Mouse (Mus musculus) kidney, embryonic 14.5 days (tissue): ENCODE results near the gene Gpc5. TPM values are rescaled to one million over a fixed set of nuclear protein-coding genes. Genes with fewer than 3 reads are reported as not detected.

Experiments used
- ATAC-seq: fragments of 200-750 bp; cut with Nextera tagmentation; 2 replicates; pipeline ENCODE4 v1.8.0; 2017; ENCODE audit warnings: moderate number of reproducible peaks, mild to moderate bottlenecking, moderate TSS enrichment, moderate library complexity; ENCODE audit not compliant: low FRiP score, low TSS enrichment
- H3K27ac ChIP-seq: fragments of 300-500 bp; sonication (generic); 2 replicates; pipeline ENCODE4 v1.5.1; 2014; ENCODE audit warnings: low read depth, mild to moderate bottlenecking, low read length, moderate library complexity, mixed read lengths
- H3K27me3 ChIP-seq: fragments of 300-500 bp; sonication (generic); 2 replicates; pipeline ENCODE4 v1.6.1; 2014; ENCODE audit warnings: mild to moderate bottlenecking, low read length; ENCODE audit not compliant: control insufficient read depth, insufficient read depth
- H3K36me3 ChIP-seq: fragments of 300-500 bp; sonication (generic); 2 replicates; pipeline ENCODE4 v1.6.1; 2014; ENCODE audit warnings: low read length, mixed read lengths; ENCODE audit not compliant: control insufficient read depth, insufficient read depth
- H3K4me1 ChIP-seq: fragments of 300-500 bp; sonication (generic); 2 replicates; pipeline ENCODE4 v1.6.1; 2014; ENCODE audit warnings: low read length, mixed read lengths; ENCODE audit not compliant: control insufficient read depth, insufficient read depth
- H3K4me2 ChIP-seq: fragments of 300-500 bp; sonication (generic); replicated peaks from 2 replicates; pipeline ENCODE4 v1.6.1; 2014; ENCODE audit warnings: low read depth, mild to moderate bottlenecking, low read length
- H3K4me3 ChIP-seq: fragments of 300-500 bp; sonication (generic); 2 replicates; pipeline ENCODE4 v1.5.1; 2014; ENCODE audit warnings: mild to moderate bottlenecking, low read length
- H3K9ac ChIP-seq: fragments of 300-500 bp; sonication (generic); 2 replicates; pipeline ENCODE4 v1.6.1; 2014; ENCODE audit warnings: low read depth, mild to moderate bottlenecking, low read length, moderate library complexity
- H3K9me3 ChIP-seq: fragments of 300-500 bp; sonication (generic); 2 replicates; pipeline ENCODE4 v1.6.1; 2016; ENCODE audit warnings: low read length; ENCODE audit not compliant: control insufficient read depth
- WGBS: fragments of 180-500 bp; shearing (Covaris S2); extraction: QIAGEN DNeasy Blood & Tissue Kit; methylation state at CpG from one replicate; pipeline ENCODE4 v1.1.7; 2014; 5-methylcytosine and 5-hydroxymethylcytosine counted together
- polyA plus RNA-seq: library from polyadenylated mRNA; unstranded; fragments of >200 nt; fragmentation: Nextera tagmentation; extraction: Ambion mirVana; gene quantifications from 2 replicates; pipeline ENCODE4 v1.2.1, GENCODE M21; 2014

Gene Gpc5
- polyA plus RNA-seq, 1 experiment from 2014 or later: 7.6 TPM

- 90% methylated on average over 2 of the region's 2 CpGs for WGBS
- no peaks in the 10 kb centered on the region for H3K4me1 ChIP-seq
- H3K27ac ChIP-seq: no peak overlapping the region
- H3K9ac ChIP-seq: no peak overlapping the region
- no peak overlapping the region for H3K4me2 ChIP-seq
- H3K9me3 ChIP-seq: no peaks in the 10 kb centered on the region
- no peak for ATAC-seq
- H3K36me3 ChIP-seq: no peaks in the 10 kb centered on the region
- H3K4me3 ChIP-seq: no peak overlapping the region
- H3K27me3 ChIP-seq: no peaks in the 10 kb centered on the region
These were observed 161.7 kb downstream of the Gpc5 start for GRCm38 (mm10) chr14:115253685-115254084.

- H3K27me3 ChIP-seq: no peaks in the 10 kb centered on the region
- H3K9ac ChIP-seq: no peak overlapping the region
- H3K9me3 ChIP-seq: no peaks in the 10 kb centered on the region
- no peaks in the 10 kb centered on the region for H3K4me1 ChIP-seq
- no peak overlapping the region for H3K27ac ChIP-seq
- no peak overlapping the region for H3K4me3 ChIP-seq
- no peaks in the 10 kb centered on the region for H3K36me3 ChIP-seq
- no peak overlapping the region for H3K4me2 ChIP-seq
- WGBS: 82% methylated on average over 6 of the region's 6 CpGs
- no peak for ATAC-seq
These were observed 177.8 kb downstream of the Gpc5 start for GRCm38 (mm10) chr14:115269703-115270402.

- WGBS: 88% methylated on average over 6 of the region's 6 CpGs
- Histone ChIP-seq H3K4me1 (no peaks in the 10 kb centered on the region), H3K4me2 (no peak overlapping the region), H3K27me3 (no peaks in the 10 kb centered on the region), H3K36me3 (no peaks in the 10 kb centered on the region), H3K4me3 (no peak overlapping the region), H3K27ac (no peak overlapping the region), H3K9ac (no peak overlapping the region), H3K9me3 (no peaks in the 10 kb centered on the region)
- ATAC-seq: no peak
These were observed 178.4 kb downstream of the Gpc5 start for GRCm38 (mm10) chr14:115270445-115270844.

GRCm38 (mm10) chr14:115282782-115283181 is 190.8 kb downstream of the Gpc5 start:
- Histone ChIP-seq H3K4me3 (no peak overlapping the region), H3K27me3 (no peaks in the 10 kb centered on the region), H3K27ac (no peak overlapping the region), H3K9me3 (no peaks in the 10 kb centered on the region), H3K4me2 (no peak overlapping the region), H3K36me3 (no peaks in the 10 kb centered on the region), H3K9ac (no peak overlapping the region), H3K4me1 (no peaks in the 10 kb centered on the region)
- ATAC-seq: no peak

- Histone ChIP-seq H3K4me3 (no peak overlapping the region), H3K9me3 (no peaks in the 10 kb centered on the region), H3K36me3 (no peaks in the 10 kb centered on the region), H3K4me1 (no peaks in the 10 kb centered on the region), H3K9ac (no peak overlapping the region), H3K4me2 (no peak overlapping the region), H3K27me3 (no peaks in the 10 kb centered on the region), H3K27ac (no peak overlapping the region)
- no peak for ATAC-seq
- WGBS: 87% methylated on average over 2 of the region's 2 CpGs
These were observed 232.2 kb downstream of the Gpc5 start for GRCm38 (mm10) chr14:115324247-115324646.

GRCm38 (mm10) chr14:115326426-115326825 is 234.4 kb downstream of the Gpc5 start:
- no peak overlapping the region for H3K4me2 ChIP-seq
- 70% methylated on average over 5 of the region's 5 CpGs for WGBS
- no peaks in the 10 kb centered on the region for H3K9me3 ChIP-seq
- no peaks in the 10 kb centered on the region for H3K4me1 ChIP-seq
- no peaks in the 10 kb centered on the region for H3K36me3 ChIP-seq
- H3K27me3 ChIP-seq: no peaks in the 10 kb centered on the region
- H3K27ac ChIP-seq: no peak overlapping the region
- no peak overlapping the region for H3K4me3 ChIP-seq
- no peak for ATAC-seq
- no peak overlapping the region for H3K9ac ChIP-seq

GRCm38 (mm10) chr14:115339084-115339483 is 247.1 kb downstream of the Gpc5 start:
- H3K27me3 ChIP-seq: no peaks in the 10 kb centered on the region
- WGBS: 89% methylated on average over 3 of the region's 3 CpGs
- no peaks in the 10 kb centered on the region for H3K4me1 ChIP-seq
- ATAC-seq: no peak
- H3K27ac ChIP-seq: no peak overlapping the region
- H3K4me3 ChIP-seq: no peak overlapping the region
- H3K9me3 ChIP-seq: no peaks in the 10 kb centered on the region
- no peak overlapping the region for H3K4me2 ChIP-seq
- no peak overlapping the region for H3K9ac ChIP-seq
- H3K36me3 ChIP-seq: no peaks in the 10 kb centered on the region

GRCm38 (mm10) chr14:115342597-115342996 is 250.6 kb downstream of the Gpc5 start:
- WGBS: 81% methylated on average over 2 of the region's 2 CpGs
- Histone ChIP-seq H3K27me3 (no peaks in the 10 kb centered on the region), H3K4me1 (no peaks in the 10 kb centered on the region), H3K27ac (no peak overlapping the region), H3K4me2 (no peak overlapping the region), H3K9me3 (no peaks in the 10 kb centered on the region), H3K4me3 (no peak overlapping the region), H3K36me3 (no peaks in the 10 kb centered on the region), H3K9ac (no peak overlapping the region)
- no peak for ATAC-seq

- ATAC-seq: no peak
- H3K36me3 ChIP-seq: no peaks in the 10 kb centered on the region
- 94% methylated on average over 3 of the region's 3 CpGs for WGBS
These were observed 257.4 kb downstream of the Gpc5 start for GRCm38 (mm10) chr14:115349448-115349847.

More at GRCm38 (mm10) chr14:115349448-115349847, 257.4 kb downstream of the Gpc5 start:
- no peaks in the 10 kb centered on the region for H3K4me1 ChIP-seq
- no peaks in the 10 kb centered on the region for H3K27me3 ChIP-seq
- no peaks in the 10 kb centered on the region for H3K9me3 ChIP-seq
- no peak overlapping the region for H3K27ac ChIP-seq
- H3K9ac ChIP-seq: no peak overlapping the region
- no peak overlapping the region for H3K4me2 ChIP-seq
- no peak overlapping the region for H3K4me3 ChIP-seq
